Comparison of ENCODE assay signal across 8 mouse cellular contexts in the genomic region with DNA sequence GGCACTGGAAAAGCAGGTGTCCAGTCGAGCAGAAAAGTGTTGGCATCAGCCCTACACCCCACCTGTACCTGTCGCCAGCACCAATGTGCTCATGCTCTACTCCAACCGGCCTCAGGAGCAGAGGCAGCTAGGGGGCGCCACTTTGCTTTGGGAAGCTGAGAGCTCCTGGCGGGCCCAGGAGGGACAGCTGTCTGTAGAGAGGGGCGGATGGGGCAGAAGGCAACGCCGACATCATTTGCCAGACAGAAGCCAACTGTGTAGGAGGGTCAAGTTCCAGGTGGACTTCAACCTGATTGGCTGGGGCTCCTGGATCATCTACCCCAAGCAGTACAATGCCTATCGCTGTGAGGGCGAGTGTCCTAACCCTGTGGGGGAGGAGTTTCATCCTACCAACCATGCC. TPM values are rescaled to one million over a fixed set of nuclear protein-coding genes. Genes with fewer than 3 reads are reported as not detected.
DNase-seq lines count a peak whose midpoint lies in the region; ATAC-seq and TF ChIP-seq lines count a peak whose summit lies in the region.

No protein-coding gene starts in this region.

- intact Hi-C loops in heart, postnatal 10 days (cut with DNase I) = no loop called here
- intact Hi-C loops in gastrocnemius, adult 2 months (cut with DNase I) = no loop called here

- TF ChIP-seq EP300 in heart, postnatal 0 days (IDR thresholded peaks at IDR 0.05; ENCODE audit: low read depth) = no peak
- no peak for TF ChIP-seq EP300 in CH12.LX (IDR thresholded peaks at IDR 0.05; ENCODE audit: low read length)

- no peaks in the 10 kb centered on the region for H3K36me3 ChIP-seq in heart, postnatal 0 days (replicated peaks; ENCODE audit: control insufficient read depth, insufficient read depth, low read length)
- H3K36me3 ChIP-seq in CH12.LX (replicated peaks in 1 of 2; ENCODE audit: control insufficient read depth in 1 of 2, insufficient read depth in 1 of 2, low read length in 1 of 2) = peaks cover 0 to 3% of the 10 kb centered on the region in 2 experiments
- H3K36me3 ChIP-seq in forebrain, embryonic 10.5 days (replicated peaks) = no peaks in the 10 kb centered on the region

- TF ChIP-seq RAD21 in CH12.LX (IDR thresholded peaks at IDR 0.05; ENCODE audit: low read depth, low read length) = peak; percentile 7

- no peak for ATAC-seq in heart, postnatal 0 days (ENCODE audit: insufficient read depth, low read depth)

- in situ Hi-C loops in CH12.LX (cut with MboI; ENCODE audit: low pct_ligation_motif_present, low pct_unique_long_range_greater_than_20kb, low sequenced_read_pairs) = no loop called here

- dilution Hi-C loops in CH12.LX (cut with MboI; ENCODE audit: extremely low pct_ligation_motif_present, extremely low pct_unique_long_range_greater_than_20kb, low sequenced_read_pairs) = no loop called here

- peak; percentile 38 for TF ChIP-seq CTCF in heart, postnatal 0 days (IDR thresholded peaks at IDR 0.05; ENCODE audit: low read depth)
- peak in 1 of 2 experiments; percentile 61; a peak in 2 of 4 replicates for TF ChIP-seq CTCF in CH12.LX (conservative IDR thresholded peaks at IDR 0.05 in 1 of 2, IDR thresholded peaks at IDR 0.05 in 1 of 2; ENCODE audit: low read depth in 2 of 2, low read length in 2 of 2)
- peak; percentile 60 for TF ChIP-seq CTCF in gastrocnemius, adult 2 months (IDR thresholded peaks at IDR 0.05)

- H3K27ac ChIP-seq in heart, postnatal 0 days (ENCODE audit: low read depth) = no peak overlapping the region
- H3K27ac ChIP-seq in CH12.LX (ENCODE audit: insufficient read depth, low read depth) = no peak overlapping the region
- no peak overlapping the region for H3K27ac ChIP-seq in gastrocnemius, adult 2 months
- H3K27ac ChIP-seq in forebrain, embryonic 10.5 days = no peak overlapping the region

- 65% methylated on average over 10 of the region's 10 CpGs for WGBS in heart, postnatal 0 days
- 47% methylated on average over 10 of the region's 10 CpGs for WGBS in forebrain, embryonic 10.5 days

- no peak for TF ChIP-seq POLR2A in CH12.LX (IDR thresholded peaks at IDR 0.05; ENCODE audit: low read depth, low read length)

- H3K4me2 ChIP-seq in heart, postnatal 0 days (ENCODE audit: low read depth, low read length) = no peak overlapping the region
- H3K4me2 ChIP-seq in CH12.LX (ENCODE audit: insufficient read depth, low read depth, poor library complexity, severe bottlenecking) = peak overlapping the region; percentile 4; the same call in 1 of the 2 replicates

- peaks cover 36% of the 10 kb centered on the region for H3K4me1 ChIP-seq in heart, postnatal 0 days (ENCODE audit: control insufficient read depth, insufficient read depth)
- peaks cover 5 to 10% of the 10 kb centered on the region in 2 experiments for H3K4me1 ChIP-seq in CH12.LX (ENCODE audit: control insufficient read depth in 1 of 2, insufficient read depth in 2 of 2)
- peaks cover 43% of the 10 kb centered on the region for H3K4me1 ChIP-seq in forebrain, embryonic 10.5 days

- H3K79me2 ChIP-seq in CH12.LX (replicated peaks; ENCODE audit: control insufficient read depth, extremely low read depth, insufficient read depth, poor library complexity, severe bottlenecking) = no peaks in the 10 kb centered on the region

- H3K27me3 ChIP-seq in heart, postnatal 0 days (ENCODE audit: control insufficient read depth, insufficient read depth, low read length) = peaks cover 39% of the 10 kb centered on the region
- H3K27me3 ChIP-seq in CH12.LX (replicated peaks) = no peaks in the 10 kb centered on the region
- peaks cover 35% of the 10 kb centered on the region for H3K27me3 ChIP-seq in forebrain, embryonic 10.5 days (ENCODE audit: poor library complexity, severe bottlenecking)

- H3K9me3 ChIP-seq in heart, postnatal 0 days (replicated peaks; ENCODE audit: control insufficient read depth, low read length) = no peaks in the 10 kb centered on the region
- H3K9me3 ChIP-seq in CH12.LX (replicated peaks; ENCODE audit: low read length) = no peaks in the 10 kb centered on the region
- H3K9me3 ChIP-seq in forebrain, embryonic 10.5 days = no peaks in the 10 kb centered on the region

- H3K9ac ChIP-seq in heart, postnatal 0 days (replicated peaks; ENCODE audit: low read depth, low read length) = no peak overlapping the region
- H3K9ac ChIP-seq in CH12.LX (ENCODE audit: insufficient read depth, low read depth) = no peak overlapping the region

- DNase-seq in heart, postnatal 0 days (ENCODE audit: low spot score) = no peak
- DNase-seq in heart, postnatal 10 days = no peak
- no peak for DNase-seq in CH12.LX (ENCODE audit: extremely low read depth)
- DNase-seq in gastrocnemius, adult 2 months = peak; percentile 75
- peak; percentile 52 for DNase-seq in lung, postnatal 10 days
- no peak for DNase-seq in forebrain, embryonic 10.5 days (ENCODE audit: extremely low spot score, low spot score)
- no peak for DNase-seq in left cerebral cortex, adult 9 months (ENCODE audit: low spot score in 2 of 2)
- no peak for DNase-seq in embryo, embryonic 10.5 days (ENCODE audit: low spot score)

- H3K4me3 ChIP-seq in heart, postnatal 0 days (ENCODE audit: low read depth, low read length) = no peak overlapping the region
- peak overlapping the region in 1 of 3 experiments; percentile 15 for H3K4me3 ChIP-seq in CH12.LX (replicated peaks in 1 of 3; ENCODE audit: low read depth in 2 of 3, low read length in 2 of 3, poor library complexity in 1 of 3)
- H3K4me3 ChIP-seq in gastrocnemius, adult 2 months = no peak overlapping the region
- H3K4me3 ChIP-seq in forebrain, embryonic 10.5 days = no peak overlapping the region

TF ChIP-seq in CH12.LX, 34 proteins besides CTCF, POLR2A, EP300 and RAD21:
- TF ChIP-seq TBP (conservative IDR thresholded peaks at IDR 0.05; ENCODE audit: low read depth, low read length) (no peak), JUND (conservative IDR thresholded peaks at IDR 0.05; ENCODE audit: low read depth, low read length) (no peak), ELF1 (IDR thresholded peaks at IDR 0.05; ENCODE audit: low read depth, low read length) (no peak), POLR2AphosphoS2 (IDR thresholded peaks at IDR 0.05; ENCODE audit: low read depth, low read length) (no peak), ZKSCAN1 (IDR thresholded peaks at IDR 0.05; ENCODE audit: borderline replicate concordance, low read depth, low read length) (no peak), KAT2A (IDR thresholded peaks at IDR 0.05; ENCODE audit: insufficient replicate concordance, low read length) (no peak), USF2 (conservative IDR thresholded peaks at IDR 0.05; ENCODE audit: low read depth, low read length) (no peak), CHD2 (IDR thresholded peaks at IDR 0.05; ENCODE audit: low read length) (no peak), NRF1 (IDR thresholded peaks at IDR 0.05; ENCODE audit: low read depth, low read length) (no peak), IRF4 (IDR thresholded peaks at IDR 0.05; ENCODE audit: low read depth, low read length) (no peak), NELFE (IDR thresholded peaks at IDR 0.05; ENCODE audit: low read depth, low read length) (no peak), HCFC1 (IDR thresholded peaks at IDR 0.05; ENCODE audit: low read depth, low read length) (no peak), MAZ (IDR thresholded peaks at IDR 0.05; ENCODE audit: low read depth, low read length) (no peak), ZC3H11A (IDR thresholded peaks at IDR 0.05; ENCODE audit: low read depth, low read length) (no peak), ZNF384 (IDR thresholded peaks at IDR 0.05; ENCODE audit: low read depth, low read length) (no peak), MAFK (IDR thresholded peaks at IDR 0.05; ENCODE audit: insufficient replicate concordance, low read length) (no peak)
TF ChIP-seq in CH12.LX: peak in this region for 0.

RNA-seq across cellular contexts. Expression of a gene that starts 5.5 kb away (rescaled TPM):
- 0.12 TPM in 1 of 2 replicates, not detected in the other for total RNA-seq in heart, postnatal 0 days (2014; rRNA removed; ENCODE audit: low replicate concordance)
- 0.23 and 0.45 TPM in 2 replicates for polyA plus RNA-seq in heart, postnatal 0 days (2015; fragmentation: Nextera tagmentation; extraction: Ambion mirVana)
- total RNA-seq in heart, postnatal 10 days (2021) = under 1 TPM; 0.25 to 0.41 TPM
- total RNA-seq in CH12.LX (2012; rRNA removed) (0.13 TPM in 1 of 2 replicates, not detected in the other), CH12.LX (2014; rRNA removed) (not detected in 2 replicates)
- not detected in 2 replicates for polyA plus RNA-seq in CH12.LX (2012; ENCODE audit: insufficient read length, low read depth)
- under 1 TPM in 1 of 2 experiments, not detected in 1; 0.15 TPM for total RNA-seq in gastrocnemius, adult 2 months (2021)
- 0.42 and 0.50 TPM in 2 replicates for polyA plus RNA-seq in forebrain, embryonic 10.5 days (2016; fragmentation: Nextera tagmentation; extraction: Ambion mirVana)

RNA-seq across cellular contexts. Expression of a gene that starts 29.2 kb away (rescaled TPM):
- total RNA-seq in heart, postnatal 0 days (2014; rRNA removed; ENCODE audit: low replicate concordance) = 14.7 and 24.4 TPM in 2 replicates
- 38.7 and 40.0 TPM in 2 replicates for polyA plus RNA-seq in heart, postnatal 0 days (2015; fragmentation: Nextera tagmentation; extraction: Ambion mirVana)
- 10 to 100 TPM; 89.5 to 93.7 TPM for total RNA-seq in heart, postnatal 10 days (2021)
- total RNA-seq in CH12.LX (2012; rRNA removed) (12.8 and 16.4 TPM in 2 replicates), CH12.LX (2014; rRNA removed) (5.5 and 7.5 TPM in 2 replicates)
- polyA plus RNA-seq in CH12.LX (2012; ENCODE audit: insufficient read length, low read depth) = 65.5 and 73.2 TPM in 2 replicates
- total RNA-seq in gastrocnemius, adult 2 months (2021) = 100 to 1,000 TPM; 117 to 161 TPM
- polyA plus RNA-seq in forebrain, embryonic 10.5 days (2016; fragmentation: Nextera tagmentation; extraction: Ambion mirVana) = 98.9 and 104 TPM in 2 replicates

RNA-seq across cellular contexts. Expression of a gene that starts 40.0 kb away (rescaled TPM):
- total RNA-seq in heart, postnatal 0 days (2014; rRNA removed; ENCODE audit: low replicate concordance) = 27.7 and 66.8 TPM in 2 replicates
- polyA plus RNA-seq in heart, postnatal 0 days (2015; fragmentation: Nextera tagmentation; extraction: Ambion mirVana) = 13.8 and 17.9 TPM in 2 replicates
- 10 to 100 TPM; 43.3 to 44.7 TPM for total RNA-seq in heart, postnatal 10 days (2021)
- total RNA-seq in CH12.LX (2012; rRNA removed) (1.5 and 1.9 TPM in 2 replicates), CH12.LX (2014; rRNA removed) (0.93 and 1.5 TPM in 2 replicates)
- polyA plus RNA-seq in CH12.LX (2012; ENCODE audit: insufficient read length, low read depth) = 2.0 and 2.2 TPM in 2 replicates
- total RNA-seq in gastrocnemius, adult 2 months (2021) = 1 to 10 TPM; 4.0 to 7.2 TPM
- 36.0 and 36.2 TPM in 2 replicates for polyA plus RNA-seq in forebrain, embryonic 10.5 days (2016; fragmentation: Nextera tagmentation; extraction: Ambion mirVana)

RNA-seq across cellular contexts. Expression of a gene that starts 52.3 kb away (rescaled TPM):
- 13.9 and 15.2 TPM in 2 replicates for total RNA-seq in heart, postnatal 0 days (2014; rRNA removed; ENCODE audit: low replicate concordance)
- polyA plus RNA-seq in heart, postnatal 0 days (2015; fragmentation: Nextera tagmentation; extraction: Ambion mirVana) = 12.9 and 13.9 TPM in 2 replicates
- total RNA-seq in heart, postnatal 10 days (2021) = 10 to 100 TPM; 19.1 to 22.9 TPM
- 8.0 and 8.2 TPM in 2 replicates for total RNA-seq in CH12.LX (2012; rRNA removed)
- 9.9 and 11.2 TPM in 2 replicates for total RNA-seq in CH12.LX (2014; rRNA removed)
- polyA plus RNA-seq in CH12.LX (2012; ENCODE audit: insufficient read length, low read depth) = 12.2 and 13.7 TPM in 2 replicates
- 100 to 1,000 TPM; 133 to 164 TPM for total RNA-seq in gastrocnemius, adult 2 months (2021)
- polyA plus RNA-seq in forebrain, embryonic 10.5 days (2016; fragmentation: Nextera tagmentation; extraction: Ambion mirVana) = 9.7 and 9.9 TPM in 2 replicates

Comparison
In these comparisons a context has a peak if more than half of its experiments do, and no peak if none do; other contexts are left out.
1. DNase-seq: peak in gastrocnemius, adult 2 months (single experiment) and lung, postnatal 10 days (single experiment); none in heart, postnatal 0 days (single experiment), heart, postnatal 10 days (0 of 2), CH12.LX (single experiment), forebrain, embryonic 10.5 days (single experiment), left cerebral cortex, adult 9 months (0 of 2) and embryo, embryonic 10.5 days (single experiment).